22 mouse cellular contexts compared by ENCODE assay signal in genomic region chr14:60366729-60367128, GRCm38 (mm10). TPM values are rescaled to one million over a fixed set of nuclear protein-coding genes. Genes with fewer than 3 reads are reported as not detected.
DNase-seq lines count a peak whose midpoint lies in the region; ATAC-seq and TF ChIP-seq lines count a peak whose summit lies in the region.
"Had no signal": no experiment of that assay in that cellular context is flagged by ENCODE, and none has a peak within 500 bp of the region (broad histone marks: within the 10 kb centered on the region; RNA-seq: fewer than 3 reads in every experiment).

No protein-coding gene starts in this region.

- peak; percentile 24 to 55 for DNase-seq in adrenal gland, adult (ENCODE audit: inconsistent age in 2 of 2, low spot score in 1 of 2)
- DNase-seq in adrenal gland, postnatal 14 days, result no peak
- peak; percentile 28 for DNase-seq in liver, adult 2 months (ENCODE audit: extremely low read depth, low read depth, low spot score)
- DNase-seq in liver, postnatal 0 days, result no peak
- DNase-seq: adrenal gland, postnatal 36 days; cerebellum, adult 9-11 months; cerebellum, postnatal 25 days; embryo, embryonic 11 days; gastrocnemius, postnatal 25 days; heart, adult 2 months had no signal

- no peak for TF ChIP-seq CTCF in liver, adult 2 months (IDR thresholded peaks at IDR 0.05; ENCODE audit: low read depth, low read length)
- TF ChIP-seq CTCF in liver, postnatal 0 days (IDR thresholded peaks at IDR 0.05; ENCODE audit: low read depth), result no peak
- no peak for TF ChIP-seq CTCF in small intestine, adult 2 months (IDR thresholded peaks at IDR 0.05; ENCODE audit: extremely low read depth, insufficient read length, insufficient replicate concordance, low read depth, low read length)

- H3K79me2 ChIP-seq in liver, adult 2 months (ENCODE audit: control insufficient read depth, insufficient read depth, low read length), result no peaks in the 10 kb centered on the region

- ATAC-seq in liver, postnatal 0 days, result no peak
- no peak for ATAC-seq in heart, embryonic 11.5 days (replicated peaks; ENCODE audit: insufficient number of reproducible peaks, low FRiP score, low TSS enrichment)
- ATAC-seq: activated CD4-positive, CD25-positive, alpha-beta regulatory T cell, adult 4 months; forebrain, embryonic 15.5 days had no signal

- no peak overlapping the region for H3K9ac ChIP-seq in liver, adult 2 months (ENCODE audit: low read depth, low read length)
- H3K9ac ChIP-seq in liver, postnatal 0 days (replicated peaks), result no peak overlapping the region
- H3K9ac ChIP-seq in heart, embryonic 11.5 days (ENCODE audit: low read depth, low read length), result no peak overlapping the region
- H3K9ac ChIP-seq: embryonic facial prominence, embryonic 13.5 days; forebrain, embryonic 12.5 days; forebrain, embryonic 15.5 days; hindbrain, embryonic 12.5 days; hindbrain, embryonic 15.5 days had no signal

- no peak overlapping the region for H3K4me2 ChIP-seq in liver, postnatal 0 days (ENCODE audit: low read depth, low read length)
- H3K4me2 ChIP-seq in heart, embryonic 11.5 days, result no peak overlapping the region
- H3K4me2 ChIP-seq: embryonic facial prominence, embryonic 13.5 days; forebrain, embryonic 12.5 days; forebrain, embryonic 15.5 days; hindbrain, embryonic 12.5 days; hindbrain, embryonic 15.5 days had no signal

- no peaks in the 10 kb centered on the region for H3K36me3 ChIP-seq in liver, adult 2 months (ENCODE audit: control insufficient read depth, insufficient read depth, low read length)
- no peaks in the 10 kb centered on the region for H3K36me3 ChIP-seq in liver, postnatal 0 days (replicated peaks; ENCODE audit: insufficient read depth, low read length)
- H3K36me3 ChIP-seq in small intestine, adult 2 months (ENCODE audit: control insufficient read depth, insufficient read depth, low read length), result no peaks in the 10 kb centered on the region
- no peaks in the 10 kb centered on the region for H3K36me3 ChIP-seq in heart, embryonic 11.5 days (ENCODE audit: control insufficient read depth, insufficient read depth, low read length)
- H3K36me3 ChIP-seq: embryonic facial prominence, embryonic 10.5 days; embryonic facial prominence, embryonic 13.5 days; forebrain, embryonic 12.5 days; forebrain, embryonic 15.5 days; heart, embryonic 10.5 days; hindbrain, embryonic 12.5 days; hindbrain, embryonic 15.5 days had no signal

- 27% methylated on average over 1 of the region's 1 CpGs for WGBS in liver, adult 2 months
- whole genome bisulfite sequencing in liver, postnatal 0 days (ENCODE audit: insufficient replicate concordance), result 48% methylated on average over 1 of the region's 1 CpGs
- 17% methylated on average over 1 of the region's 1 CpGs for WGBS in small intestine, adult 2 months
- WGBS in heart, embryonic 11.5 days (ENCODE audit: insufficient replicate concordance), result 64% methylated on average over 1 of the region's 1 CpGs

- H3K4me1 ChIP-seq in liver, adult 2 months (ENCODE audit: control insufficient read depth, insufficient read depth, low read length), result 0 out of 2 replicates have a peak, but pooled peaks cover 2% of the 10 kb centered on the region
- H3K4me1 ChIP-seq in liver, postnatal 0 days (ENCODE audit: insufficient read depth), result no peaks in the 10 kb centered on the region
- peaks cover 16% of the 10 kb centered on the region; the same call in 1 of the 2 replicates for H3K4me1 ChIP-seq in small intestine, adult 2 months (ENCODE audit: control insufficient read depth, insufficient read depth, insufficient read length, low read length)
- H3K4me1 ChIP-seq in heart, embryonic 11.5 days (ENCODE audit: control insufficient read depth, insufficient read depth, low read length), result no peaks in the 10 kb centered on the region

- no peaks in the 10 kb centered on the region for H3K27me3 ChIP-seq in liver, adult 2 months (ENCODE audit: control insufficient read depth, insufficient read depth, low read length)
- no peaks in the 10 kb centered on the region for H3K27me3 ChIP-seq in liver, postnatal 0 days (ENCODE audit: insufficient read depth, low read length)
- H3K27me3 ChIP-seq in small intestine, adult 2 months (ENCODE audit: control insufficient read depth, insufficient read depth, low read length), result no peaks in the 10 kb centered on the region
- no peaks in the 10 kb centered on the region for H3K27me3 ChIP-seq in heart, embryonic 11.5 days (ENCODE audit: control insufficient read depth, insufficient read depth, low read length)
- H3K27me3 ChIP-seq: embryonic facial prominence, embryonic 13.5 days; forebrain, embryonic 15.5 days; hindbrain, embryonic 12.5 days; hindbrain, embryonic 15.5 days had no signal

- no peaks in the 10 kb centered on the region for H3K9me3 ChIP-seq in liver, postnatal 0 days (ENCODE audit: low read length)
- no peaks in the 10 kb centered on the region for H3K9me3 ChIP-seq in heart, embryonic 11.5 days (replicated peaks; ENCODE audit: control insufficient read depth, low read length)
- H3K9me3 ChIP-seq: embryonic facial prominence, embryonic 10.5 days; embryonic facial prominence, embryonic 13.5 days; forebrain, embryonic 12.5 days; forebrain, embryonic 15.5 days; heart, embryonic 10.5 days; hindbrain, embryonic 12.5 days; hindbrain, embryonic 15.5 days had no signal

- TF ChIP-seq POLR2A in liver, adult 2 months (IDR thresholded peaks at IDR 0.05; ENCODE audit: extremely low read depth, insufficient read depth, low read length), result no peak
- no peak for TF ChIP-seq POLR2A in small intestine, adult 2 months (IDR thresholded peaks at IDR 0.05; ENCODE audit: low read depth, low read length)

- H3K4me3 ChIP-seq in liver, adult 2 months (ENCODE audit: insufficient read depth, low read depth, low read length), result no peak overlapping the region
- no peak overlapping the region for H3K4me3 ChIP-seq in liver, postnatal 0 days (ENCODE audit: low read depth, low read length)
- no peak overlapping the region for H3K4me3 ChIP-seq in small intestine, adult 2 months (ENCODE audit: low read depth, low read length)
- no peak overlapping the region for H3K4me3 ChIP-seq in heart, embryonic 11.5 days (ENCODE audit: low read depth, low read length)
- H3K4me3 ChIP-seq: embryonic facial prominence, embryonic 10.5 days; embryonic facial prominence, embryonic 13.5 days; erythroblast, embryonic 14.5 days; forebrain, embryonic 12.5 days; forebrain, embryonic 15.5 days; heart, adult 2 months; heart, embryonic 10.5 days; hindbrain, embryonic 12.5 days; hindbrain, embryonic 15.5 days had no signal

- no peak overlapping the region for H3K27ac ChIP-seq in liver, adult 2 months (replicated peaks; ENCODE audit: insufficient read depth, low read depth, low read length)
- H3K27ac ChIP-seq in liver, postnatal 0 days (ENCODE audit: low read depth), result no peak overlapping the region
- H3K27ac ChIP-seq in small intestine, adult 2 months (ENCODE audit: insufficient read depth, low read depth, low read length), result peak overlapping the region; percentile 12; the same call in 1 of the 2 replicates
- H3K27ac ChIP-seq in heart, embryonic 11.5 days (ENCODE audit: low read depth, low read length), result no peak overlapping the region
- H3K27ac ChIP-seq: embryonic facial prominence, embryonic 10.5 days; embryonic facial prominence, embryonic 13.5 days; forebrain, embryonic 12.5 days; forebrain, embryonic 15.5 days; heart, adult 2 months; heart, embryonic 10.5 days; hindbrain, embryonic 12.5 days; hindbrain, embryonic 15.5 days had no signal

- no peak for TF ChIP-seq EP300 in liver, postnatal 0 days (IDR thresholded peaks at IDR 0.05; ENCODE audit: low read depth)

RNA-seq across cellular contexts. Expression of gene Amer2, which starts 6.3 kb away (rescaled TPM):
- total RNA-seq in adrenal gland, postnatal 14 days (2021), result 2.6 and 3.0 TPM in 2 replicates
- 0.28 and 0.34 TPM in 2 replicates for total RNA-seq in liver, adult 2 months (2014; rRNA removed)
- polyA plus RNA-seq in liver, adult 2 months (2012; rRNA removed), result 0.16 and 0.24 TPM in 2 replicates
- 0.86 and 1.0 TPM in 2 replicates for polyA plus RNA-seq in liver, postnatal 0 days (2015; fragmentation: Nextera tagmentation; extraction: Ambion mirVana)
- polyA plus RNA-seq in small intestine, adult 2 months (2012; rRNA removed), result 0.18 TPM in 1 of 2 replicates, not detected in the other
- polyA plus RNA-seq in heart, embryonic 11.5 days (2014; fragmentation: Nextera tagmentation; extraction: Ambion mirVana), result 0.50 and 0.54 TPM in 2 replicates
- total RNA-seq: heart, adult 2 months; heart, postnatal 25 days had no signal
- polyA plus RNA-seq: activated CD4-positive, CD25-positive, alpha-beta regulatory T cell, adult 4 months; erythroblast, embryonic 14.5 days had no signal

Comparison
In these comparisons a context has a peak if more than half of its experiments do, and no peak if none do; other contexts are left out.
1. DNase-seq: peak in adrenal gland, adult (2 of 2) and liver, adult 2 months (single experiment); none in adrenal gland, postnatal 14 days (single experiment) and liver, postnatal 0 days (single experiment).